Mouse (Mus musculus): Measurements from ENCODE around the gene Bpi. TPM values are rescaled to one million over a fixed set of nuclear protein-coding genes. Genes with fewer than 3 reads are reported as not detected.
A peak's percentile ranks its signal among the peaks of the same experiment; 100 is the strongest.

The Bpi gene
- polyA plus RNA-seq, 1 experiment from 2014 or later: not detected

DNA sequence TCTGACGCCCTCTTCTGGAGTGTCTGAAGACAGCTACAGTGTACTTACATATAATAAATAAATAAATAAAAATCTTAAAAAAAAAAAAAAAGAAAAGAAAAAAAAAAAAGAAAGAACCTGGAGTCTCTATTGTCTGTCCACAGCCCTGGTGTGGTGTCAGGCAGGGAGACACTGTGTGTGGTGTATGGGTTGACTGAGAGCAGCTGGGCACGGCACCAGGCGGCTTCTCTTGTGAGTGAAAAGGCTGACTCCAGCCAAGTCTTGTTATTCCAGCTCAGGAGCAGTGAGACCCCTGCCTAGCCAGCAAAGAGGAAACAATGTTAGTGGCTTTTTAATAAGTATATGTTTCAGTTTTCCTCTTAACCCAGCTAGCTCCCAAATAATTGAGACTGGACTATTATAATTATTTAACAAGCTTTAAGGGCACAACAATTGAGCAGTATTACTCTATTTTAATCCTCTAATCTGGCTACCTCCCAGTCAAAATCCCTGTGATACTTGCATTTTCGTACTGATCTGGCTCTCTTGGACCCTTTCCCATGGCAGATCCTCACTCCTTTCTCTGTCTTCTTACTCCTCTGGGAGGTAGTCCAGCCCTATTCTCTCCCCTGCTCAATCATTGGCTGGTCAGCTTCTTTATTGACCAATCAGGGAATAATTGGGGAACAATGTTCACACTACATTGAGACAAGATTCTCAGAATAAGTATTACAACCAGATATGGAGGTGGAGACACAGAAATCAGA lies 12.6 kb upstream of the Bpi start:
- Histone ChIP-seq H3K9me3 (no peaks in the 10 kb centered on the region), H3K4me3 (no peak overlapping the region), H3K4me2 (no peak overlapping the region), H3K27ac (no peak overlapping the region), H3K36me3 (replicated peaks) (no peaks in the 10 kb centered on the region), H3K4me1 (no peaks in the 10 kb centered on the region), H3K9ac (no peak overlapping the region), H3K27me3 (replicated peaks) (no peaks in the 10 kb centered on the region)
- 56% methylated on average over 4 of the region's 4 CpGs for WGBS
- ATAC-seq (replicated peaks): no peak

DNA sequence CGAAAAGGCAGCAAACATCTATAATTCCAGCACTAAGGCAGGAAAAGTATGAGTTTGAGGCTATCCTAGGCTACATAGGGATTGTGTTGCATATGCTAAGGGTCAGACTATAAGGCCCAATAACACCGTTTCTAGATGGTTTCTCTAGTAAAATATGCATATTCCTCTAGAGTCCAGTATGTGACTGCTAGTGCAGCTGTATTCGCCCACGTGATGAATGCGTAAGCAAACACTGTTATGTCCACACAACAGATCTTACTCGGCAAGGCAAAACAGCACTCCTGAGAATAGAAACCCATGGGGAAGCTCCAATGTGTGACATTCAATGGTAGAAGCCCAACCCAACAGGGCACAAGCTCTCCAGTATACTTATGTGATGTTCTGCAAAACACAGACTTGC lies 10.0 kb upstream of the Bpi start:
- Histone ChIP-seq H3K9ac (no peak overlapping the region), H3K9me3 (no peaks in the 10 kb centered on the region), H3K4me2 (no peak overlapping the region), H3K27ac (no peak overlapping the region), H3K27me3 (replicated peaks) (no peaks in the 10 kb centered on the region), H3K4me1 (no peaks in the 10 kb centered on the region), H3K36me3 (replicated peaks) (no peaks in the 10 kb centered on the region), H3K4me3 (no peak overlapping the region)
- 84% methylated on average over 6 of the region's 6 CpGs for WGBS
- ATAC-seq (replicated peaks): no peak

GRCm38 (mm10) chr2:158248318-158248717 lies 9.6 kb upstream of the Bpi start:
- no peak for ATAC-seq (replicated peaks)
- H3K4me3 ChIP-seq: no peak overlapping the region
- H3K36me3 ChIP-seq (replicated peaks): no peaks in the 10 kb centered on the region
- 80% methylated on average over 7 of the region's 7 CpGs for WGBS
- H3K27me3 ChIP-seq (replicated peaks): no peaks in the 10 kb centered on the region
- no peak overlapping the region for H3K27ac ChIP-seq
- H3K4me1 ChIP-seq: no peaks in the 10 kb centered on the region
- H3K4me2 ChIP-seq: no peak overlapping the region
- no peaks in the 10 kb centered on the region for H3K9me3 ChIP-seq
- H3K9ac ChIP-seq: no peak overlapping the region

DNA sequence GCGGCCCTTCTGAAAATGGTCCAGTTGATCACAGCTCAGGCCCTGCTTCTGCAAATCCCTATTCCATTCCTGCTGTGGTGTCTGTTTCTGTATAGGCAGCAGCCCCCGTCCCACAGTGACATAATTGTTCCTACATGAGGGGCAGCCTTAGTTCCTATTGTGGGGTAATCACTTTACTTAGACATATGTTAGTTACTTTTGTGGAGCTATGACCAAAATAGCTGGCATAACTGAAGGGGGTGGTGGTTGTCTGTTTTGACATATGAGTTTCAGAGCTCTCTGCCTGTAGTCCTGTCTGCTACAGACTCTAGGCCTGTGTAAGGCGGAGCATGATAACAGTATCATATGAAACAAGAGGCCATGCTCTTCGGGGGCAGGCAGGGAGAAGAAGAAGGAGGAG lies 7.3 kb upstream of the Bpi start:
- 84% methylated on average over 4 of the region's 4 CpGs for WGBS
- Histone ChIP-seq H3K4me1 (no peaks in the 10 kb centered on the region), H3K36me3 (replicated peaks) (no peaks in the 10 kb centered on the region), H3K27ac (no peak overlapping the region), H3K27me3 (replicated peaks) (no peaks in the 10 kb centered on the region), H3K4me3 (no peak overlapping the region), H3K9ac (no peak overlapping the region), H3K9me3 (no peaks in the 10 kb centered on the region), H3K4me2 (no peak overlapping the region)
- no peak for ATAC-seq (replicated peaks)

DNA sequence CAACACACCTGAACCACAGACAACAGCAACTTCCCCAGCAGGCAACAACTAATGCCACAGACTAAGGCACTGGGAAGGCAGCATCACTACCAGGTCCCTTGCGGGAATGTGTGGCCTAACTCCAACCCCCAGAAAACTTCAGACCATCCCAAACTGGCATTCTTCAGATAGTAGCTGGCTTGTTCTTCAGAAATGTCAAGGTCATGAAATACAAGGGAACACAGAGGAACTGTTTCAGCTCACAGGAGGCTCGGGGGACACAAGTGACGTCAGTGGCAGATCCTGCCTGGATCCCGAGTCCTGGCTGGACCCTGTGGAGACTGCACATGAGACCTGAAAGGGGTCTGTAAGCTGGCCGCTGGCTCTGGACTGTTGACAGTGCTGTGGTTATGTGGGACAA lies 4.1 kb upstream of the Bpi start:
- Histone ChIP-seq H3K27me3 (replicated peaks) (no peaks in the 10 kb centered on the region), H3K9me3 (no peaks in the 10 kb centered on the region), H3K36me3 (replicated peaks) (no peaks in the 10 kb centered on the region), H3K27ac (no peak overlapping the region), H3K4me2 (no peak overlapping the region), H3K4me1 (0 out of 2 replicates have a peak, but pooled peaks cover 3% of the 10 kb centered on the region), H3K9ac (no peak overlapping the region), H3K4me3 (no peak overlapping the region)
- WGBS: 80% methylated on average over 5 of the region's 5 CpGs
- no peak for ATAC-seq (replicated peaks)

DNA sequence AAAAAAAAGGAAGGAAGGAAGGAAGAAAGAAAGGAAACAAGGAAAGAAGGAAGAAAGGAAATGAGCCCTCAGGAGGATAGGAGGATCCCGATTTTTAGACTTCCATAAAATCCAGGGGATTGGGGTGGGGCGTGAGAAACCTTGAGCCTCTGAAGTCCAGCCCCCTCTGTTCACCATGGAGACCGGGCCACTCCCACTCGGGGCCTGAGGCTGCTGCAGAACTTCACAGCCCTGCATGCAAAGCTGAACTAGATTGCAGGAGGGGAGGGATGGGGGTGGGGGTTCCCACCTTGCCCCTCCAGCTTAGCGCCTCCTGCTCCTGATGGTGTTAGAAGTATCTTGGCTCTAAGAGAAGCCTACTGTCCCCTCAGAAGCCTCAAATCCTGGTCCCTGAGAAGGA lies 1.0 kb upstream of the Bpi start:
- Histone ChIP-seq H3K4me2 (no peak overlapping the region), H3K4me3 (no peak overlapping the region), H3K4me1 (0 out of 2 replicates have a peak, but pooled peaks cover 3% of the 10 kb centered on the region), H3K27ac (no peak overlapping the region), H3K36me3 (replicated peaks) (no peaks in the 10 kb centered on the region), H3K9me3 (no peaks in the 10 kb centered on the region), H3K27me3 (replicated peaks) (no peaks in the 10 kb centered on the region), H3K9ac (no peak overlapping the region)
- 12% methylated on average over 5 of the region's 5 CpGs for WGBS
- no peak for ATAC-seq (replicated peaks)

DNA sequence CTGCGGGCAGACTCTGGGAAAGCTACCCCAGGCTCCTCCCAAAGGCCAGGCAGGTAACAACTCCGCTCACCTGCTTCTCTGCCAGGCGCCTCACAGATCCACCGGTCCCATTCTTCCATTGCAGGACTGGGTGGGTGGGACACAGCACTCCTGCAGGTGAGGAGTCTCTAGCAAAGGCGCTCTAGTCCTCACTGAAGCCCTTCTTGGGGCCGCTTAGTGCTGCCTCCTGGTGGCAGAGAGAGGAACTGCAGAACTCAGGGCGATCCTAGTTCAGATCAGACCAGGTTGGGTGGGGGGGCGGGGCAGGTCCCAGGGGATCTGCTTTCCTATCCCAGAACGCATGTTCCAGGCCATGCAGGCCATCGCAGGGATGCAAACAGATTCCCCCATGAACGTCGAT lies 887 bp downstream of the Bpi start:
- 15% methylated on average over 12 of the region's 12 CpGs for WGBS
- Histone ChIP-seq H3K4me3 (no peak overlapping the region), H3K9ac (no peak overlapping the region), H3K36me3 (replicated peaks) (no peaks in the 10 kb centered on the region), H3K9me3 (no peaks in the 10 kb centered on the region), H3K4me1 (0 out of 2 replicates have a peak, but pooled peaks cover 3% of the 10 kb centered on the region), H3K4me2 (no peak overlapping the region), H3K27ac (no peak overlapping the region), H3K27me3 (replicated peaks) (no peaks in the 10 kb centered on the region)
- ATAC-seq (replicated peaks): no peak

GRCm38 (mm10) chr2:158259498-158259897 lies 1.6 kb downstream of the Bpi start:
- Histone ChIP-seq H3K4me3 (no peak overlapping the region), H3K27ac (no peak overlapping the region), H3K36me3 (replicated peaks) (no peaks in the 10 kb centered on the region), H3K9ac (no peak overlapping the region), H3K4me2 (no peak overlapping the region), H3K27me3 (replicated peaks) (no peaks in the 10 kb centered on the region), H3K4me1 (0 out of 2 replicates have a peak, but pooled peaks cover 3% of the 10 kb centered on the region), H3K9me3 (no peaks in the 10 kb centered on the region)
- no peak for ATAC-seq (replicated peaks)
- WGBS: 78% methylated on average over 8 of the region's 8 CpGs

- WGBS: 78% methylated on average over 3 of the region's 3 CpGs
- no peaks in the 10 kb centered on the region for H3K27me3 ChIP-seq (replicated peaks)
- no peak overlapping the region for H3K27ac ChIP-seq
- no peaks in the 10 kb centered on the region for H3K4me1 ChIP-seq
- H3K9me3 ChIP-seq: no peaks in the 10 kb centered on the region
- no peak overlapping the region for H3K4me2 ChIP-seq
- H3K36me3 ChIP-seq (replicated peaks): no peaks in the 10 kb centered on the region
- H3K4me3 ChIP-seq: no peak overlapping the region
- H3K9ac ChIP-seq: no peak overlapping the region
- no peak for ATAC-seq (replicated peaks)
Observed at GRCm38 (mm10) chr2:158264877-158265276, 7.0 kb downstream of the Bpi start.

- Histone ChIP-seq H3K9ac (no peak overlapping the region), H3K27ac (no peak overlapping the region), H3K4me1 (no peaks in the 10 kb centered on the region), H3K36me3 (replicated peaks) (no peaks in the 10 kb centered on the region), H3K27me3 (replicated peaks) (no peaks in the 10 kb centered on the region), H3K4me3 (no peak overlapping the region), H3K9me3 (no peaks in the 10 kb centered on the region), H3K4me2 (no peak overlapping the region)
- WGBS: 67% methylated on average over 8 of the region's 8 CpGs
- no peak for ATAC-seq (replicated peaks)
Observed at GRCm38 (mm10) chr2:158270017-158270416, 12.1 kb downstream of the Bpi start.

DNA sequence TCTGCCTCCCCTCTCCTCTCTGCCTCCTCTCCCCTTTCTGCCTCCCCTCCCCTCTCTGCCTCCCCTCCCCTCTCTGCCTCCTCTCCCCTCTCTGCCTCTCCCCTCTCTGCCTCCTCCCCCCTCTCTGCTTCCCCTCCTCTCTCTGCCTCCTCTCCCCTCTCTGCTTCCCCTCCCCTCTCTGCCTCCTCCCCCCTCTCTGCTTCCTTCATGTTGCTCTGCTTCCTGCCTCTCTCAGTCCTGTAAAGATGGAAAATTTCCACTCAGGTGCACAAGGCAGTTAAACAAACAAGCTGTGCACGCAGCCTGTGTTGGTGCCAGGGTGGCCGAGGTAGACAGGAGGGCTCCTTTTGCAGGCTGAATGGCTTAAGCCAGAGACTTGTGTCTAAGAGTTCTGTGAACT lies 15.8 kb downstream of the Bpi start:
- H3K9ac ChIP-seq: no peak overlapping the region
- ATAC-seq (replicated peaks): no peak
- H3K9me3 ChIP-seq: no peaks in the 10 kb centered on the region

GRCm38 (mm10) chr2:158275349-158275748 lies 17.5 kb downstream of the Bpi start:
- H3K27ac ChIP-seq: no peak overlapping the region
- H3K36me3 ChIP-seq (replicated peaks): no peaks in the 10 kb centered on the region
- no peaks in the 10 kb centered on the region for H3K27me3 ChIP-seq (replicated peaks)
- 91% methylated on average over 3 of the region's 3 CpGs for WGBS
- H3K9ac ChIP-seq: no peak overlapping the region
- ATAC-seq (replicated peaks): no peak
- no peaks in the 10 kb centered on the region for H3K9me3 ChIP-seq
- H3K4me1 ChIP-seq: no peaks in the 10 kb centered on the region
- no peak overlapping the region for H3K4me2 ChIP-seq
- no peak overlapping the region for H3K4me3 ChIP-seq

More for the DNA sequence above, 15.8 kb downstream of the Bpi start:
- Histone ChIP-seq H3K4me1 (no peaks in the 10 kb centered on the region), H3K4me3 (no peak overlapping the region), H3K4me2 (no peak overlapping the region), H3K27me3 (replicated peaks) (no peaks in the 10 kb centered on the region), H3K36me3 (replicated peaks) (no peaks in the 10 kb centered on the region), H3K27ac (peak overlapping the region; percentile 32; the same call in 1 of the 2 replicates)
- WGBS: 23% methylated on average over 2 of the region's 2 CpGs

GRCm38 (mm10) chr2:158275811-158276210 lies 17.9 kb downstream of the Bpi start:
- 73% methylated on average over 4 of the region's 4 CpGs for WGBS

More at GRCm38 (mm10) chr2:158275811-158276210, 17.9 kb downstream of the Bpi start:
- Histone ChIP-seq H3K27ac (no peak overlapping the region), H3K27me3 (replicated peaks) (no peaks in the 10 kb centered on the region), H3K4me3 (no peak overlapping the region), H3K36me3 (replicated peaks) (no peaks in the 10 kb centered on the region), H3K4me2 (no peak overlapping the region), H3K4me1 (no peaks in the 10 kb centered on the region), H3K9me3 (no peaks in the 10 kb centered on the region), H3K9ac (no peak overlapping the region)
- no peak for ATAC-seq (replicated peaks)

All from midbrain, embryonic 15.5 days (tissue).